Mouse (Mus musculus) cerebellum, postnatal 36 days (tissue): Measurements from ENCODE around the gene Zfp523.
A peak's percentile ranks its signal among the peaks of the same experiment; 100 is the strongest.

Source experiments
- DNase-seq, 2 experiments: peaks; one replicate each; pipeline ENCODE4 v3.0.0; 2021 to 2022; ENCODE audit warnings: mixed read lengths in 2 of 2

Gene Zfp523

GRCm38 (mm10) chr17:28161310-28161881, 15.5 kb upstream of the Zfp523 start:
- DNase-seq: no peak

- DNase-seq: peak; percentile 81 to 82
Observed at GRCm38 (mm10) chr17:28163666-28164065, 13.3 kb upstream of the Zfp523 start.

- DNase-seq: peak in 1 of 2 experiments; percentile 19
Observed at GRCm38 (mm10) chr17:28170460-28171305, 6.2 kb upstream of the Zfp523 start.

GRCm38 (mm10) chr17:28172690-28173089, 4.2 kb upstream of the Zfp523 start:
- DNase-seq: no peak

GRCm38 (mm10) chr17:28177540-28178046, 664 bp downstream of the Zfp523 start:
- DNase-seq: no peak

- DNase-seq: no peak
Observed at GRCm38 (mm10) chr17:28180331-28180730, 3.4 kb downstream of the Zfp523 start.

- DNase-seq: no peak
Observed at GRCm38 (mm10) chr17:28180783-28181544, 4.0 kb downstream of the Zfp523 start.

- DNase-seq: peak in 1 of 2 experiments; percentile 30
Observed at GRCm38 (mm10) chr17:28184971-28185638, 8.2 kb downstream of the Zfp523 start.

- DNase-seq: no peak
Observed at GRCm38 (mm10) chr17:28188313-28188712, 11.4 kb downstream of the Zfp523 start.

- no peak for DNase-seq
Observed at GRCm38 (mm10) chr17:28192754-28193153, 15.8 kb downstream of the Zfp523 start.

- no peak for DNase-seq
Observed at GRCm38 (mm10) chr17:28193559-28193958, 16.6 kb downstream of the Zfp523 start.

- DNase-seq: no peak
Observed at GRCm38 (mm10) chr17:28195033-28195432, 18.1 kb downstream of the Zfp523 start.

GRCm38 (mm10) chr17:28197646-28198045, 20.7 kb downstream of the Zfp523 start:
- DNase-seq: no peak

- DNase-seq: no peak
Observed at GRCm38 (mm10) chr17:28201982-28202381, 25.1 kb downstream of the Zfp523 start.

- peak; percentile 51 to 58 for DNase-seq
Observed at GRCm38 (mm10) chr17:28204052-28204720, 27.3 kb downstream of the Zfp523 start.

- no peak for DNase-seq
Observed at GRCm38 (mm10) chr17:28205443-28205842, 28.5 kb downstream of the Zfp523 start.

GRCm38 (mm10) chr17:28207092-28207491, 30.2 kb downstream of the Zfp523 start:
- no peak for DNase-seq

GRCm38 (mm10) chr17:28207591-28208313, 30.8 kb downstream of the Zfp523 start, which contains the start of gene Def6:
Gene Def6 (plus strand): TSS chr17:28207778.
- DNase-seq: peak; percentile 26 to 40

GRCm38 (mm10) chr17:28208314-28208612, 31.3 kb downstream of the Zfp523 start:
- no peak for DNase-seq

- no peak for DNase-seq
Observed at GRCm38 (mm10) chr17:28209457-28210110, 32.7 kb downstream of the Zfp523 start.

GRCm38 (mm10) chr17:28211921-28212341, 35.0 kb downstream of the Zfp523 start:
- no peak for DNase-seq
